Mouse (Mus musculus): ENCODE measurements around the gene Slc30a1. TPM values are rescaled to one million over a fixed set of nuclear protein-coding genes. Genes with fewer than 3 reads are reported as not detected.
A peak's percentile ranks its signal among the peaks of the same experiment; 100 is the strongest.

Slc30a1 gene
- polyA plus RNA-seq (2012; rRNA removed) = 23.9 and 28.3 TPM in 2 replicates

DNA sequence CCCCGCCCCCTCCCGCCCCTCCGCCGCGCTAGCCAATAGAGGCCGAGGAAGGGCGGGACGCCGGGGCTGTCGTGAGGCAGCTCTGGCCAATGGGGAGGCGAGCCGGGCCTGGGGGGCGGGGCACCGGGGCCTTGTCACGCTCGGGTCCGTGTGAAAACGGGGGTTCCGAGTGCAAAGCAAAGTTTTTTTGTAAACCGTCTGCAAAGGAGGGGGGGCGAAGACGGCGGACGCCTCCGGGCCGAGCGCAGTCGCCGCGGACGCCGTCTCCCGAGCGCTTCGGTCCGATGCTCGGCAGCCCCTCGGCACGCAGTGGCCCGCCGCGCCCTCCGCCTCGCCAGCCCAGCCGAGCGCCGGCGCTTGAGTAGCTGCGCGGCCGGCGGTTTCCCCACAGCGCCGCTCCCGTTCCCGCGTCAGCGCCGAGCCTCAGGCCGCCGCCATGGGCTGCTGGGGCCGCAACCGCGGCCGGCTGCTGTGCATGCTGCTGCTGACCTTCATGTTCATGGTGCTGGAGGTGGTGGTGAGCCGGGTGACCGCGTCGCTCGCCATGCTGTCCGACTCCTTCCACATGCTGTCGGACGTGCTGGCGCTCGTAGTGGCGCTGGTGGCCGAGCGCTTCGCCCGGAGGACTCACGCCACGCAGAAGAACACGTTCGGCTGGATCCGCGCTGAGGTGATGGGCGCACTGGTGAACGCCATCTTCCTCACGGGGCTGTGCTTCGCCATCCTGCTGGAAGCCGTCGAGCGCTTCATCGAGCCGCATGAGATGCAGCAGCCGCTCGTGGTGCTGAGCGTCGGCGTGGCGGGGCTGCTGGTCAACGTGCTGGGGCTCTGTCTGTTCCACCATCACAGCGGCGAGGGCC lies at the start of gene Slc30a1:
Gene Slc30a1 (plus strand): TSS at position 197 of the 860 bp plus-strand sequence.
- WGBS = under 1% methylated on average over 104 of the region's 104 CpGs
- Histone ChIP-seq H3K4me3 (replicated peaks; ENCODE audit: extremely low read depth, low read depth, low read length) (peak within 1 kb of the TSS; percentile 95), H3K4me1 (ENCODE audit: control insufficient read depth, insufficient read depth, low read length) (peaks cover 16% of the 10 kb centered on the region)
- TF ChIP-seq CTCF (IDR thresholded peaks at IDR 0.05; ENCODE audit: insufficient read depth, low read length) = no peak
- peak; percentile 81; the same call in 1 of the 2 replicates for TF ChIP-seq POLR2A (IDR thresholded peaks at IDR 0.05; ENCODE audit: borderline replicate concordance, extremely low read depth, low read depth, low read length)
- peak; percentile 97 for DNase-seq

DNA sequence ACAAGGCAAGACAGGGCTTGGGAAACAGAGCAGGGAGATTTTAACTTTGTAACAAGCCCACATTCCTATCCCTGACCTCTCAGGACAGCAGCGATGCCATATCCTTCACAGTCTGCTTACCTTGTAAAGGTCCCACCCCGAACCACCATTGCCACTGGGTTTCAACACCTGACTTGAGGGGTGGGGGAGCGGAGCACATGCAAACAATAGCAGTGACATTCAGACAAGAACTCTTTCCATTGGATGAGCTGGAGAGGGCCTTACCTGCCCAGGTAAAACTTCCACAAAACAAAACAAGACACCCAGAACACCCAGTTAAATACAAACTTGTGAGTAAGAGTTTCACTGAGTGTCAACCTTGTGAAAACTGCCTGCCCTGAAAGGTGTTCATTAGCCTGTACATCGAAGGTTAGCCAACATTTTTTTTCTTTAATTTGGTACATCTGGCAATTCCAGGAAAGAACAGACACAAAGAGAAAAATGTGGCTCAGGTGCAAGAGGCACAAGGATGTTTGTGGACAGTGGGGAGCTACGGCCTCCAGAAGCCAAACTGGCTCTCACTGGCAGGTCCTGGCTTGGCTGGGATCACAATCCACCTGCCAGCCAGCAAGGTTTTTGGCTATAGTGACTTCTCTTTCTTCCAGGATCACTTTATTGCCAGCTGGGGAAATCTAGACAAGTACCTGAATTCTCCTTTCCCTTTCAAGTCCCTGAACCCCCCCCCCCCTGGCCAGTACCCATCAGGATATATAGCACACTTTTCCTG lies 49.5 kb upstream of the Slc30a1 start:
- DNase-seq = no peak
- Histone ChIP-seq H3K4me3 (replicated peaks; ENCODE audit: extremely low read depth, low read depth, low read length) (no peak overlapping the region), H3K4me1 (ENCODE audit: control insufficient read depth, insufficient read depth, low read length) (no peaks in the 10 kb centered on the region)
- TF ChIP-seq POLR2A (IDR thresholded peaks at IDR 0.05; ENCODE audit: borderline replicate concordance, extremely low read depth, low read depth, low read length) (no peak), CTCF (IDR thresholded peaks at IDR 0.05; ENCODE audit: insufficient read depth, low read length) (no peak)
- 79% methylated on average over 5 of the region's 5 CpGs for WGBS

DNA sequence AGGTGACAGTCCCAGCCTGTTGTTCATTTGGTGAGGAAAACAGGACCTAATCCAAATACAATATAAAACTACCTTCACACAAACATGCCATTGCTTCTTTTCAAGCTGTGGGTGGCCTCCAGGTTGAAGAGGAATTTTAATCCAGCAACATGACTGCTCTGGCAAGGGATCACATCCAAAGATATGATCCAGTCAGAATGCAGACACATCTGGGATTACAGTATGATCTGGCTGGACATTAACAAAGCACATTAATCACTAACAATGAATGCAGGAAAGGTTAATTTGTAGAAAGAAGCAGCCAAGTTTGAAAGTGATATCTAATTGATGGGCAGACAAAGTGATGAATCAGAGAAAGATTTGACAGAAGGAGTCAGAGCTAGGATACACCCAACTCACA lies 48.4 kb upstream of the Slc30a1 start:
- Histone ChIP-seq H3K4me1 (ENCODE audit: control insufficient read depth, insufficient read depth, low read length) (no peaks in the 10 kb centered on the region), H3K4me3 (replicated peaks; ENCODE audit: extremely low read depth, low read depth, low read length) (no peak overlapping the region)
- TF ChIP-seq CTCF (IDR thresholded peaks at IDR 0.05; ENCODE audit: insufficient read depth, low read length) = no peak
- TF ChIP-seq POLR2A (IDR thresholded peaks at IDR 0.05; ENCODE audit: borderline replicate concordance, extremely low read depth, low read depth, low read length) = no peak
- no peak for DNase-seq

DNA sequence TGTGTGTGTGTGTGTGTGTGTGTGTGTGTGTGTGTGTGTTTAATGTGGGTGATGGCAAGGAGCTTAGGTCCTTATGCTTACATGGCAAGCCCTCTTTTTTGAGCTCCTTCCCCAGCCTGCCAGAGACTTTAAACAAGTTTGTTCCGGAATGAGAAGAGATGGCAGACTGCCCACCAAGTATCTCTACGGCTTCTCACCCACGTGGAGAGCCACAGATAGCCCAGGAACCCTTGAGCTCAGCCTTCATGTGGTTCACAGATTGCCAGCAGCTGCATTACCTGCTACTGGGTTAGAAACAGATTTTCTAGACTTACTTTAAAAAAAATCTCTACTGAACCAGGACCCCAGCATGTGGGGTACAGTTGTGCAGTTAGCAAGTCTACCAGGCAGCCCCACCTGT lies 46.7 kb upstream of the Slc30a1 start:
- DNase-seq = no peak
- WGBS = 37% methylated on average over 3 of the region's 3 CpGs

DNA sequence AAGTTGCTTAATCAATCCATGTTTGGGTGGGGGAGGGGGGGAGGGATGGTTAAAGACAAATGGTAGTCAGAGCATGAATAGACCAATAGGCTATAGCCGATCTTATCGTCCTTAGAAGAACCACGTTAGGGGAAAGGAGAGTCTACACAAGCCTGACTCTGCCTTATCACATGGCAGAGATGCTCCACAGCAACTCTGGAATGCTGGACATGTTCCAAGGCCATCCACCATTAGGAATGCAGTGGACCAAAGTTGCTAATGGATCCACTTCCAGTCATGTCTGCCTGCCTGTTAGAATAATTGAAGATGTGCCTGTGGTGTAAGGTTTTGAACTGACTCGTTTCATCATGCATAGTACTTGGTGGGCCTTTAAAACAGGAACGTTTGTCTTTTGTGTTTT lies 45.3 kb upstream of the Slc30a1 start:
- 74% methylated on average over 5 of the region's 5 CpGs for WGBS
- TF ChIP-seq CTCF (IDR thresholded peaks at IDR 0.05; ENCODE audit: insufficient read depth, low read length) = no peak
- no peak for TF ChIP-seq POLR2A (IDR thresholded peaks at IDR 0.05; ENCODE audit: borderline replicate concordance, extremely low read depth, low read depth, low read length)
- no peak for DNase-seq

More for the DNA sequence above, 46.7 kb upstream of the Slc30a1 start:
- Histone ChIP-seq H3K4me1 (ENCODE audit: control insufficient read depth, insufficient read depth, low read length) (no peaks in the 10 kb centered on the region), H3K4me3 (replicated peaks; ENCODE audit: extremely low read depth, low read depth, low read length) (no peak overlapping the region)
- TF ChIP-seq POLR2A (IDR thresholded peaks at IDR 0.05; ENCODE audit: borderline replicate concordance, extremely low read depth, low read depth, low read length) (no peak), CTCF (IDR thresholded peaks at IDR 0.05; ENCODE audit: insufficient read depth, low read length) (no peak)

DNA sequence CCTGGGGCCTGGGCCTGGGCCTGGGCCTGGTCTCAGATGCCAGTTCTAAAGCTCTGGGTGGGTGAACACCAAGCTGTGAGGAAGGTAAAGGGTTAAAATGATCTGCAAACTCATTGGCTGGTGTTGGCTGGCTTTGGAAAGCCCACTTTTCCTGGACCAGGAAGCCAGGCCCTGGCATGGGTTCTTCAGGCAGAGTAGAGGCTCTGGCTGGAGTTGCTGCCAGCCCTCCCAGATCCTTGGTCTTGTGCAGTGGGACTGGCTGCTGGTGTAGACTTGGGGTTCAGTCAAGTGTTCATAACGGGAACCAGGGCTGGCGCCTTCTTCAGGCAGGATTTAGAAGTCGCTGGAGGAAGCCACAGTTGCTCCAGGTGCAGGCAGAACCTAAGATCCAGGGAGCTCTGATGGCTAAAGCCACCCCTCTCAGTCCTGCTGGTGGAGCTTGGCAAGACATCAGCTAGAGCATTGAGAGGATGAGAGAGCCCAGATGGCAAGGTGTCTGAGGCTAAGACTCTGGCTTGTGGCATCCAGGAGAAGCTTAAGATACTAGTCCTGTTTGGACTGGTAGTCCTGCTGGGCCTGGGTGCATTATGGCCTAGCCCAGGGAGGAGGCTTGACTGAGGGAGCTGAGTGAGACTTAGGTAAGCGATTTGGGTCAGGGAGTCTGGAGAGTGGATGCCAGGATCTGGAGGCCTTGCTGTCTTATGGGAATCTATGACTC lies 42.6 kb upstream of the Slc30a1 start:
- 74% methylated on average over 4 of the region's 4 CpGs for WGBS
- no peak for TF ChIP-seq CTCF (IDR thresholded peaks at IDR 0.05; ENCODE audit: insufficient read depth, low read length)
- TF ChIP-seq POLR2A (IDR thresholded peaks at IDR 0.05; ENCODE audit: borderline replicate concordance, extremely low read depth, low read depth, low read length) = no peak
- no peak for DNase-seq
- Histone ChIP-seq H3K4me1 (ENCODE audit: control insufficient read depth, insufficient read depth, low read length) (no peaks in the 10 kb centered on the region), H3K4me3 (replicated peaks; ENCODE audit: extremely low read depth, low read depth, low read length) (no peak overlapping the region)

More for the DNA sequence above, 45.3 kb upstream of the Slc30a1 start:
- Histone ChIP-seq H3K4me3 (replicated peaks; ENCODE audit: extremely low read depth, low read depth, low read length) (no peak overlapping the region), H3K4me1 (ENCODE audit: control insufficient read depth, insufficient read depth, low read length) (no peaks in the 10 kb centered on the region)

DNA sequence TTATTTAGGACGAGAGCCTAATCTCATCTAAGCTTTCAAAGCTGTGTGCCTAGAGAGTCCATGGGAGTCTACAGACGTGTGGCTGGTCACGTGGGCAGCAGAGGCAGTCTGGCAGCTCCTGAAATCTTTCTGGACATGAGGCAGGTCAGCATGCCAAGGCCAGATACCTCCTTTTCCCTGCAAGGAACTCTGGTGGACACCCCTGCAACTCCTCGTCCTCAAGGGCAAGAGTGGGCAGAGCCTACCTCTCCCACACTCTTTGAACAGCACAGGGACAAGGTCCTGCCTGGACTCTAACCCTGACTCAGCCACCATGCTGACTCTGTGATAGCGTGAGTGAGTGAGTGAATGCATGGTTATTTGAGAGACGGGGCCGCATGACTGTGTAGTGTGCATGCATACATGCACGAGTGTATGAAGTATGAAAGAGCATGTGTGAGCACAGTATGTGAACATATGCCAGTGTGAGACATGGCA lies 42.0 kb upstream of the Slc30a1 start:
- no peak for DNase-seq
- Histone ChIP-seq H3K4me1 (ENCODE audit: control insufficient read depth, insufficient read depth, low read length) (no peaks in the 10 kb centered on the region), H3K4me3 (replicated peaks; ENCODE audit: extremely low read depth, low read depth, low read length) (no peak overlapping the region)
- TF ChIP-seq CTCF (IDR thresholded peaks at IDR 0.05; ENCODE audit: insufficient read depth, low read length) (no peak), POLR2A (IDR thresholded peaks at IDR 0.05; ENCODE audit: borderline replicate concordance, extremely low read depth, low read depth, low read length) (no peak)
- WGBS = 85% methylated on average over 8 of the region's 8 CpGs

DNA sequence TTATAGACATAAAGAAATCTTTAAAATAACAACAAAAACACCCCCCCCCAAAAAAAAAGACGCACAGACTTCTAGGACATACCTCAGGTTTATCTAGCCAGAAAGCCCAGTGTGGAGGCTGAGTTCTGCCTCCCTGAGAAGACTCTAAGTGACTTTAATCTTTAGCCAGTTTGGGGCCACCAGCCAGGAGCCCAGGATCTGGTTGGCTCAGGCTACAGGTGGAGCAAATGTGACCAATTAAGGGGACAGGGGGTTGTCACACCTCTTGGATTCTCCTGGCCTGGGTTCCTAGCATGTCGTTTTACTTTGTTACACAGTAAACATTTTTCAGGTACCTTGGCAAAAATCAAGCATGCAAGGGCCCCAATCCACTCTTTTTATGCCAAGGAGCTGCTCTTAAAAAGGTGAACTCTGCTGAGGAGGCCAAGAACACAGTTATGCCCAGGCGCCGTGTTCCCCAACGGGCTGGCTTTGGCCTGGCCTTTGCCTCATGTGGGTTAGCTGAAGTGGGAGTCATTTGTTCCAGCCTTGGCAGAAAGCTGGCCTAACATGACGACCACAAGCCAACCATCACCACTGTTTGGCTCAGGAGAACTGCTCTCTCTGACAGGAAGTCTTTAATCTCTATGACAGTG lies 34.4 kb upstream of the Slc30a1 start:
- WGBS = 63% methylated on average over 6 of the region's 6 CpGs
- H3K4me1 ChIP-seq (ENCODE audit: control insufficient read depth, insufficient read depth, low read length) = peaks cover 5% of the 10 kb centered on the region
- no peak for TF ChIP-seq POLR2A (IDR thresholded peaks at IDR 0.05; ENCODE audit: borderline replicate concordance, extremely low read depth, low read depth, low read length)
- no peak for TF ChIP-seq CTCF (IDR thresholded peaks at IDR 0.05; ENCODE audit: insufficient read depth, low read length)
- H3K4me3 ChIP-seq (replicated peaks; ENCODE audit: extremely low read depth, low read depth, low read length) = no peak overlapping the region
- DNase-seq = no peak

DNA sequence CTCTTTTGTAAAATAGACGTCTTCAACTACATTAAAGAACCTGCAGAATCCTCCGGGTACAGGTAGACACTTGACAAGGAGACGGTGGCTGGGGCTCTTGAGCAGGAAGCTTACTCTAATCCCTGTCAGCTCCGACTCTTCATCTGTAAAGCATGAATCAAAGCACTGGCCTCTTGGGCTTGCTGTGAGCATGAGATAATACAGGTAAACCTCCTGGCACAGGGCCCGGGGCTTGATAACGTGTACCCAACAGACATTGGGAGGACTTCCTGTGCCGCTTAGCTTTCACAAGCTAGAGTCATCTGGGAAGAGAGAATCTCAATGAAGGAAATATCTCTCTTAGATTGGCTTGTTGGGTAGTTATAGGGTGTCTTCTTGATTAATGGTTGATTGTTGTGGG lies 31.6 kb upstream of the Slc30a1 start:
- TF ChIP-seq CTCF (IDR thresholded peaks at IDR 0.05; ENCODE audit: insufficient read depth, low read length) (no peak), POLR2A (IDR thresholded peaks at IDR 0.05; ENCODE audit: borderline replicate concordance, extremely low read depth, low read depth, low read length) (no peak)
- H3K4me3 ChIP-seq (replicated peaks; ENCODE audit: extremely low read depth, low read depth, low read length) = no peak overlapping the region
- DNase-seq = no peak
- WGBS = 69% methylated on average over 7 of the region's 7 CpGs
- peaks cover 5% of the 10 kb centered on the region for H3K4me1 ChIP-seq (ENCODE audit: control insufficient read depth, insufficient read depth, low read length)
